Mouse (Mus musculus) lung, adult 2 months (tissue): ENCODE data around the gene Tmem74b.

Experiments used
- CTCF ChIP-seq: fragments of 200-500 bp; IDR thresholded peaks from 2 replicates; pipeline ENCODE4 v1.5.1; 2011; ENCODE audit warnings: mild to moderate bottlenecking, low read length, control low read depth; ENCODE audit not compliant: insufficient read depth
- POLR2A ChIP-seq: fragments of 200-500 bp; IDR thresholded peaks from 2 replicates; pipeline ENCODE4 v1.6.1; 2011; ENCODE audit warnings: low read depth, mild to moderate bottlenecking, control low read depth, low read length, borderline replicate concordance; ENCODE audit errors: extremely low read depth

DNA sequence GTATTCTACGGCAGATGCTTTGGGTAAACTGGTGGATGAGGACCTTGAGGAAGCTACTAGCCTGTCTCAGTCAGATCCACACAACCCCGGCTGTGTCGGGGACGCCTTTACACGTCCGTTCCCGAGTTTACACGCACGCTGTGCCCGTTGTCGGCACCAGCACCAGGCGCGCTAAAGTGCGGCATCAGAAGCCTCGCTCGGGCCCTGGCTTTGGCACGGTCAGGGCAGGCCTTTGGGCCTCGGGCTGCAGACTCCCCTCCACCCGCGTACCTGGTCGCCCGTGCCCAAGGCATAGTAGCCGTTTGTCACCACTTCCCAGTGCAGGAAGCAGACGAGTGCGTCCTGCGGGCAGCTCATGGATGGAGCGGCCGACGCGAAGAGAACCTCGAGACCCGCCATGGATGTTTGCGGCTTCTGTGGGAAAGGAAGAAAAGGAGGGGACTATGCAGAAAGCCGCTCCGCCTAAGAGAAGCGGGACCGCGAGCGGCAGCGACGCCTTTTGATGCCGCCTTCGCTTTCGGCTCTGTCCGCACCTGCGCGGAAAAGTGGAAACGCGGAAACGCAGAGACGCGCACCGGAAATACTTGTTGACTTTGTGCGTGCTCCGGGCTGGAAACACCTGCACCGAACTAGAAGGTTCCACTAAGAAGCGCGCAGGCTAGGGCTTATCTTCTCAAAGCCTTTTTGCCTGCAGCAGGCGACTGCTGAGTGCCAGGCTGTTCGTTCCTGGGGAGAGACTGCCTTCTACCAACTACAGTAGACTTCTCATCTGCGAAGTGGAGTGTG lies 39.1 kb downstream of the Tmem74b start:
- 0 out of 2 replicates have a peak, but pooled peaks have one; percentile 13 for TF ChIP-seq CTCF
- TF ChIP-seq POLR2A: peak; percentile 86; the same call in 1 of the 2 replicates
